Mouse (Mus musculus) heart, postnatal 0 days (tissue): ENCODE measurements around the gene Hist2h3c1. TPM values are rescaled to one million over a fixed set of nuclear protein-coding genes. Genes with fewer than 3 reads are reported as not detected.
A peak's percentile ranks its signal among the peaks of the same experiment; 100 is the strongest.
"Not testable (repeated sequence)": the region's sequence is repeated elsewhere in the genome, so short reads cannot be mapped to it uniquely, and the experiment has no call there.

ENCODE experiments used
- ATAC-seq: fragments of 200-750 bp; cut with Nextera tagmentation; 2 replicates; pipeline ENCODE4 v1.8.0; 2017; ENCODE audit warnings: low read depth, moderate number of reproducible peaks, moderate library complexity; ENCODE audit not compliant: insufficient read depth
- DNase-seq: peaks from one replicate; pipeline ENCODE4 v3.0.0-alpha.2; 2016; ENCODE audit warnings: low spot score
- H3K27ac ChIP-seq: fragments of 300-500 bp; sonication (generic); 2 replicates; pipeline ENCODE4 v1.5.1; 2014; ENCODE audit warnings: low read depth, mild to moderate bottlenecking
- H3K27me3 ChIP-seq: fragments of 300-500 bp; sonication (generic); 2 replicates; pipeline ENCODE4 v1.6.1; 2014; ENCODE audit warnings: low read length, mixed read lengths; ENCODE audit not compliant: control insufficient read depth, insufficient read depth
- H3K36me3 ChIP-seq: fragments of 300-500 bp; sonication (generic); replicated peaks from 2 replicates; pipeline ENCODE4 v1.6.1; 2014; ENCODE audit warnings: low read length, mixed read lengths; ENCODE audit not compliant: control insufficient read depth, insufficient read depth
- H3K4me1 ChIP-seq: fragments of 300-500 bp; sonication (generic); 2 replicates; pipeline ENCODE4 v1.6.1; 2014; ENCODE audit warnings: antibody characterized with exemption; ENCODE audit not compliant: control insufficient read depth, insufficient read depth
- H3K4me2 ChIP-seq: fragments of 300-500 bp; sonication (generic); 2 replicates; pipeline ENCODE4 v1.6.1; 2014; ENCODE audit warnings: low read depth, mild to moderate bottlenecking, low read length, moderate library complexity
- H3K4me3 ChIP-seq: fragments of 300-500 bp; sonication (generic); 2 replicates; pipeline ENCODE4 v1.5.1; 2014; ENCODE audit warnings: low read depth, low read length
- H3K9ac ChIP-seq: fragments of 300-500 bp; sonication (generic); replicated peaks from 2 replicates; pipeline ENCODE4 v1.6.1; 2014; ENCODE audit warnings: low read depth, low read length, mixed read lengths
- H3K9me3 ChIP-seq: fragments of 300-500 bp; sonication (generic); replicated peaks from 2 replicates; pipeline ENCODE4 v1.6.1; 2016; ENCODE audit warnings: low read length; ENCODE audit not compliant: control insufficient read depth
- CTCF ChIP-seq: IDR thresholded peaks from 2 replicates; pipeline ENCODE4 v1.5.1; 2016; ENCODE audit warnings: antibody characterized with exemption, control low read depth, low read depth
- EP300 ChIP-seq: IDR thresholded peaks from 2 replicates; pipeline ENCODE4 v1.6.1; 2016; ENCODE audit warnings: antibody characterized with exemption, low read depth
- WGBS: fragments of 180-500 bp; shearing (Covaris S2); extraction: QIAGEN DNeasy Blood & Tissue Kit; methylation state at CpG from one replicate; pipeline ENCODE4 v1.1.7; 2014; 5-methylcytosine and 5-hydroxymethylcytosine counted together
- polyA plus RNA-seq: library from polyadenylated mRNA; unstranded; fragments of >200 nt; fragmentation: Nextera tagmentation; extraction: Ambion mirVana; gene quantifications from 2 replicates; pipeline ENCODE4 v1.2.1, GENCODE M21; 2015
- total RNA-seq: library from RNA; depleted of rRNA; stranded (reverse); fragments of >200 nt; gene quantifications from 2 replicates; pipeline ENCODE4 v1.2.3, GENCODE M21; 2014; ENCODE audit warnings: low replicate concordance

Hist2h3c1 gene
- total and polyA plus RNA-seq, 2 experiments from 2014 or later = 0.19 TPM; not detected in 1

DNA sequence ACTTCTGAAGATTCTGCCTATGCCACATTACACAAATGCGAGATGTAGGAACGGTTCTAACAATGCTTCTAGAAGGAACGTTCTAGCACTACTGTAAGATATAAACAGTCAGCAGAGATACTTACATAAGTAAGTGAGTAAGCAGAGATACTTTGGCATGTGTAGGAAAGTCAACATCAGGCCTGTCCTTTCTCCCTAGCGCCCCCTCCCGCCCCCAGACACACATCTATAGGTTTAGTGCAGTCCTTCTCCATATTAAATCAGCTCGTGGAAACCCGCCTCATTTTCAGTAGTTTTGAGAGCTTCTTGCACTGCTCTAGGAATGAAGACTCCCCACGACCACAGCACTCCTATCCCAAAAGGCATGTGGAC lies 30.9 kb downstream of the Hist2h3c1 start:
- no peaks in the 10 kb centered on the region for H3K27me3 ChIP-seq
- no peaks in the 10 kb centered on the region for H3K4me1 ChIP-seq
- no peak for DNase-seq
- no peaks in the 10 kb centered on the region for H3K36me3 ChIP-seq
- peak overlapping the region; percentile 75 for H3K4me2 ChIP-seq
- WGBS = 19% methylated on average over 8 of the region's 8 CpGs
- H3K9ac ChIP-seq = peak overlapping the region; percentile 39; the same call in 1 of the 2 replicates
- TF ChIP-seq EP300 (no peak), CTCF (0 out of 2 replicates have a peak, but pooled peaks have one; percentile 8)
- peak; percentile 10; the same call in 1 of the 2 replicates for ATAC-seq
- peak overlapping the region; percentile 52 for H3K4me3 ChIP-seq
- H3K27ac ChIP-seq = no peak overlapping the region
- no peaks in the 10 kb centered on the region for H3K9me3 ChIP-seq

- DNase-seq = peak; percentile 85
- WGBS = under 1% methylated on average over 49 of the region's 49 CpGs
- Histone ChIP-seq H3K9ac (peak overlapping the region; percentile 39; the same call in 1 of the 2 replicates), H3K27ac (peak overlapping the region; percentile 72; the same call in 1 of the 2 replicates), H3K4me3 (peak overlapping the region; percentile 52), H3K27me3 (0 out of 2 replicates have a peak, but pooled peaks cover under 1% of the 10 kb centered on the region), H3K4me1 (no peaks in the 10 kb centered on the region), H3K4me2 (peak overlapping the region; percentile 75), H3K36me3 (no peaks in the 10 kb centered on the region), H3K9me3 (no peaks in the 10 kb centered on the region)
- ATAC-seq = peak; percentile 91
- no peak for TF ChIP-seq EP300
- TF ChIP-seq CTCF = peak; percentile 76
Measured at GRCm38 (mm10) chr3:96277800-96278624, 31.5 kb downstream of the Hist2h3c1 start.

- H3K4me2 ChIP-seq = no peak overlapping the region
- no peaks in the 10 kb centered on the region for H3K4me1 ChIP-seq
- H3K36me3 ChIP-seq = no peaks in the 10 kb centered on the region
- no peak overlapping the region for H3K9ac ChIP-seq
- DNase-seq = no peak
- H3K27me3 ChIP-seq = peaks cover 18% of the 10 kb centered on the region
- no peak for ATAC-seq
- TF ChIP-seq EP300 = no peak
- no peak for TF ChIP-seq CTCF
- no peaks in the 10 kb centered on the region for H3K9me3 ChIP-seq
- no peak overlapping the region for H3K27ac ChIP-seq
- no peak overlapping the region for H3K4me3 ChIP-seq
- WGBS = 62% methylated on average over 6 of the region's 6 CpGs
Measured at GRCm38 (mm10) chr3:96280660-96281059, 34.2 kb downstream of the Hist2h3c1 start.

- no peak overlapping the region for H3K9ac ChIP-seq
- ATAC-seq (no peak), DNase-seq (peak; percentile 33)
- TF ChIP-seq CTCF (peak; percentile 51), EP300 (no peak)
- H3K4me1 ChIP-seq = no peaks in the 10 kb centered on the region
- no peak overlapping the region for H3K4me3 ChIP-seq
- no peak overlapping the region for H3K27ac ChIP-seq
- 11% methylated on average over 4 of the region's 4 CpGs for WGBS
- H3K36me3 ChIP-seq = no peaks in the 10 kb centered on the region
- peaks cover 18% of the 10 kb centered on the region for H3K27me3 ChIP-seq
- peak overlapping the region; percentile 12; the same call in 1 of the 2 replicates for H3K4me2 ChIP-seq
- H3K9me3 ChIP-seq = no peaks in the 10 kb centered on the region
Measured at GRCm38 (mm10) chr3:96284457-96284856, 38.0 kb downstream of the Hist2h3c1 start.

DNA sequence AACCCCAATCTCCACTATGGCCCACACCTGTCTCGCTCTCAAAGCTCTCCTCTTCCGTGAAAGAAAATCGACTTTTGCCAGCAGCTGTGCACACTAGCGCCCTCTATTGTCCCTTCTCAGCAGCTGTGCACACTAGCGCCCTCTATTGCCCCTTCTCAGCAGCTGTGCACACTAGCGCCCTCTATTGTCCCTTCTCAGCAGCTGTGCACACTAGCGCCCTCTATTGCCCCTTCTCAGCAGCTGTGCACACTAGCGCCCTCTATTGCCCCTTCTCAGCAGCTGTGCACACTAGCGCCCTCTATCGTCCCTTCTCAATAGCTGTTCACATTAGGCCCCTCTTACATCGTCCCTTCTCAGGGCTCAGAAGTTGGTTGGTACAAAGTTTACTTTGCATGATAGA lies 40.8 kb downstream of the Hist2h3c1 start:
- DNase-seq, H3K4me1 ChIP-seq, H3K9me3 ChIP-seq, ATAC-seq, H3K9ac ChIP-seq, H3K4me2 ChIP-seq, H3K4me3 ChIP-seq, H3K36me3 ChIP-seq, H3K27ac ChIP-seq: not testable (repeated sequence)
- H3K27me3 ChIP-seq = peaks cover 18% of the 10 kb centered on the region
- WGBS = 86% methylated on average over 11 of the region's 11 CpGs
- TF ChIP-seq CTCF = peak; percentile 76
